Comparison of ENCODE assay signal across 9 mouse cellular contexts in the genomic region with DNA sequence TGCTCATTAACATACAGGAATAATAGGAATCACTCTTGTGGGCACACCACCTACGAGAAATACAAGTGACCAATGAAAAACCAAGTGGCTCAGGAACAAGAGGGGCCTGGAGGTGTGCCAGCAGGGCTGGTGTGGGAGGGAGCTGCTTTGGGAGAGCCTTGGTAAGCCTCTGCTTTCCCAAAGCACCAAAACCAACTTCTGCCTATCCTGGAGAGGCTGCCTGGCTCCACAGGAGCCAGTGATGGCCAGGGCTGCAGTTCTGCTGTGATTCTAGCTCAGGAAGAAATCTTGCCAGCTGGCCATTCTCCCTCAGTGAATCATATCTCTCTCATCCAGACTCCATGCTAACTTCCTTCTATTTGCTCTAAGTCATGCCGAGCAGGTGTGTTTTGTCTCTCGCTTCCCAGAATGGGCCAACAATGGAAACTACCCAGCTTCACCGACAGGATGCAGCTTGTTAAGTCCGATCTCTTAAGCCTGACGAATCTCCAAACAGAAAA. TPM values are rescaled to one million over a fixed set of nuclear protein-coding genes. Genes with fewer than 3 reads are reported as not detected.
DNase-seq lines count a peak whose midpoint lies in the region; ATAC-seq lines count a peak whose summit lies in the region.
"Had no signal": no experiment of that assay in that cellular context is flagged by ENCODE, and none has a peak within 500 bp of the region (broad histone marks: within the 10 kb centered on the region; RNA-seq: fewer than 3 reads in every experiment).

No protein-coding gene starts in this region.

- H3K9ac ChIP-seq in hindbrain, embryonic 15.5 days = no peak overlapping the region
- no peak overlapping the region for H3K9ac ChIP-seq in neural tube, embryonic 15.5 days (replicated peaks)
- no peak overlapping the region for H3K9ac ChIP-seq in liver, embryonic 12.5 days
- H3K9ac ChIP-seq: limb, embryonic 13.5 days had no signal

- H3K27me3 ChIP-seq in hindbrain, embryonic 15.5 days = no peaks in the 10 kb centered on the region
- no peaks in the 10 kb centered on the region for H3K27me3 ChIP-seq in neural tube, embryonic 15.5 days (replicated peaks)
- H3K27me3 ChIP-seq in liver, embryonic 12.5 days (replicated peaks) = no peaks in the 10 kb centered on the region
- H3K27me3 ChIP-seq: limb, embryonic 13.5 days had no signal

- DNase-seq in R1 (ENCODE audit: low read depth, low spot score) = peak; percentile 23
- DNase-seq in cerebellum, adult 9-11 months = peak; percentile 91
- DNase-seq in gastrocnemius, postnatal 4 days (ENCODE audit: low spot score in 2 of 2) = peak; percentile 35 to 73
- peak; percentile 53 to 89 for DNase-seq in left cerebral cortex, postnatal 25 days (ENCODE audit: low spot score in 2 of 2)
- DNase-seq in adrenal gland, adult 18-20 months (ENCODE audit: low spot score in 2 of 2) = no peak

- intact Hi-C loops in left cerebral cortex, postnatal 25 days (cut with DNase I) = loop anchor here (2.0 kb wide), 1 partner anchor 49 kb away; a partner anchor contains a TSS

- ATAC-seq in hindbrain, embryonic 15.5 days (ENCODE audit: low FRiP score, low read depth) = peak; percentile 63
- peak; percentile 63 for ATAC-seq in neural tube, embryonic 15.5 days (ENCODE audit: low FRiP score)
- no peak for ATAC-seq in liver, embryonic 12.5 days

- peaks cover 22% of the 10 kb centered on the region for H3K4me1 ChIP-seq in hindbrain, embryonic 15.5 days (replicated peaks)
- peaks cover 28% of the 10 kb centered on the region for H3K4me1 ChIP-seq in neural tube, embryonic 15.5 days
- H3K4me1 ChIP-seq in liver, embryonic 12.5 days = no peaks in the 10 kb centered on the region

- no peak overlapping the region for H3K4me3 ChIP-seq in hindbrain, embryonic 15.5 days
- no peak overlapping the region for H3K4me3 ChIP-seq in neural tube, embryonic 15.5 days (replicated peaks)
- no peak overlapping the region for H3K4me3 ChIP-seq in liver, embryonic 12.5 days
- H3K4me3 ChIP-seq: limb, embryonic 13.5 days had no signal

- no peaks in the 10 kb centered on the region for H3K9me3 ChIP-seq in hindbrain, embryonic 15.5 days
- no peaks in the 10 kb centered on the region for H3K9me3 ChIP-seq in neural tube, embryonic 15.5 days (replicated peaks)
- H3K9me3 ChIP-seq in liver, embryonic 12.5 days (replicated peaks) = no peaks in the 10 kb centered on the region
- H3K9me3 ChIP-seq: limb, embryonic 13.5 days had no signal

- 45% methylated on average over 6 of the region's 6 CpGs for WGBS in hindbrain, embryonic 15.5 days
- 34% methylated on average over 6 of the region's 6 CpGs for whole genome bisulfite sequencing in neural tube, embryonic 15.5 days
- WGBS in liver, embryonic 12.5 days (ENCODE audit: insufficient replicate concordance) = 49% methylated on average over 6 of the region's 6 CpGs

- peaks cover 13% of the 10 kb centered on the region for H3K36me3 ChIP-seq in hindbrain, embryonic 15.5 days
- peaks cover 28% of the 10 kb centered on the region for H3K36me3 ChIP-seq in neural tube, embryonic 15.5 days
- H3K36me3 ChIP-seq in liver, embryonic 12.5 days = peaks cover 20% of the 10 kb centered on the region

- 0 out of 2 replicates have a peak overlapping the region, but pooled peaks have one; percentile 2 for H3K4me2 ChIP-seq in hindbrain, embryonic 15.5 days
- peak overlapping the region; percentile 11; the same call in 1 of the 2 replicates for H3K4me2 ChIP-seq in neural tube, embryonic 15.5 days
- no peak overlapping the region for H3K4me2 ChIP-seq in liver, embryonic 12.5 days
- H3K4me2 ChIP-seq: limb, embryonic 13.5 days had no signal

- H3K27ac ChIP-seq in hindbrain, embryonic 15.5 days (replicated peaks) = peak overlapping the region; percentile 72
- H3K27ac ChIP-seq in neural tube, embryonic 15.5 days (replicated peaks) = peak overlapping the region; percentile 67
- H3K27ac ChIP-seq in liver, embryonic 12.5 days = no peak overlapping the region
- H3K27ac ChIP-seq: limb, embryonic 13.5 days had no signal

RNA-seq across cellular contexts. Expression of a gene that starts 49.2 kb away (rescaled TPM):
- 10 to 100 TPM; 53.4 to 56.1 TPM for total RNA-seq in gastrocnemius, postnatal 4 days (2021)
- 57.6 and 62.9 TPM in 2 replicates for polyA plus RNA-seq in hindbrain, embryonic 15.5 days (2015; fragmentation: Nextera tagmentation; extraction: Ambion mirVana)
- total RNA-seq in left cerebral cortex, postnatal 25 days (2021) = 10 to 100 TPM; 29.6 to 33.8 TPM
- polyA plus RNA-seq in neural tube, embryonic 15.5 days (2015; fragmentation: Nextera tagmentation; extraction: Ambion mirVana) = 54.3 and 59.0 TPM in 2 replicates
- polyA plus RNA-seq in liver, embryonic 12.5 days (2016; fragmentation: Nextera tagmentation; extraction: Ambion mirVana) = 9.5 and 9.6 TPM in 2 replicates
- total RNA-seq in adrenal gland, adult 18-20 months (2021) = 10 to 100 TPM; 25.6 TPM

RNA-seq across cellular contexts. Expression of a gene that starts 55.4 kb away (rescaled TPM):
- 10 to 100 TPM; 13.5 to 15.4 TPM for total RNA-seq in gastrocnemius, postnatal 4 days (2021)
- polyA plus RNA-seq in hindbrain, embryonic 15.5 days (2015; fragmentation: Nextera tagmentation; extraction: Ambion mirVana) = 16.7 and 17.8 TPM in 2 replicates
- total RNA-seq in left cerebral cortex, postnatal 25 days (2021) = 10 to 100 TPM; 24.1 to 27.3 TPM
- 16.2 and 18.5 TPM in 2 replicates for polyA plus RNA-seq in neural tube, embryonic 15.5 days (2015; fragmentation: Nextera tagmentation; extraction: Ambion mirVana)
- 5.4 and 5.9 TPM in 2 replicates for polyA plus RNA-seq in liver, embryonic 12.5 days (2016; fragmentation: Nextera tagmentation; extraction: Ambion mirVana)
- total RNA-seq in adrenal gland, adult 18-20 months (2021) = 10 to 100 TPM; 34.1 to 41.7 TPM

Comparison
In these comparisons a context has a peak if more than half of its experiments do, and no peak if none do; other contexts are left out.
1. DNase-seq: peak in R1 (single experiment), cerebellum, adult 9-11 months (single experiment), gastrocnemius, postnatal 4 days (2 of 2) and left cerebral cortex, postnatal 25 days (2 of 2); none in adrenal gland, adult 18-20 months (0 of 2).